Mouse (Mus musculus) erythroblast, adult 5-6 weeks (primary cell): ENCODE data around the gene Xpnpep3. TPM values are rescaled to one million over a fixed set of nuclear protein-coding genes. Genes with fewer than 3 reads are reported as not detected.

ENCODE experiments used
- ATAC-seq: replicated peaks from 2 replicates; pipeline ENCODE4 v1.8.0; 2016; ENCODE audit warnings: moderate number of reproducible peaks, mild to moderate bottlenecking, moderate TSS enrichment, inconsistent platforms; ENCODE audit not compliant: poor library complexity, low FRiP score, severe bottlenecking
- total RNA-seq, 2 experiments: library from RNA; stranded (forward) in 1 of 2; stranded (reverse) in 1 of 2; fragments of 150-400 nt in 1 of 2; fragments of 200-764, 138-1000 nt in 1 of 2; gene quantifications; 2 replicates each; pipeline versions ENCODE4 v1.2.3 to v1.2.4; 2015 to 2017; ENCODE audit warnings: low replicate concordance in 2 of 2

The Xpnpep3 gene
- total RNA-seq, 2 experiments from 2014 or later: 3.8 to 7.2 TPM

- no peak for ATAC-seq
Observed at GRCm38 (mm10) chr15:81394211-81394915, 5.6 kb upstream of the Xpnpep3 start.

GRCm38 (mm10) chr15:81398189-81398588, 1.7 kb upstream of the Xpnpep3 start:
- no peak for ATAC-seq

GRCm38 (mm10) chr15:81399297-81399637, 671 bp upstream of the Xpnpep3 start:
- no peak; the same call in 1 of the 2 replicates for ATAC-seq

GRCm38 (mm10) chr15:81405008-81405407, 5.1 kb downstream of the Xpnpep3 start:
- ATAC-seq: no peak

- ATAC-seq: no peak
Observed at GRCm38 (mm10) chr15:81408199-81408598, 8.3 kb downstream of the Xpnpep3 start, which contains the start of gene Dnajb7. Dnajb7 (minus strand) TSS chr15:81408299.

GRCm38 (mm10) chr15:81416763-81417310, 16.9 kb downstream of the Xpnpep3 start:
- ATAC-seq: peak; percentile 89

- peak; percentile 35; the same call in 1 of the 2 replicates for ATAC-seq
Observed at GRCm38 (mm10) chr15:81418065-81418464, 18.1 kb downstream of the Xpnpep3 start.

GRCm38 (mm10) chr15:81421454-81421853, 21.5 kb downstream of the Xpnpep3 start:
- no peak for ATAC-seq

- no peak for ATAC-seq
Observed at GRCm38 (mm10) chr15:81422156-81422681, 22.3 kb downstream of the Xpnpep3 start.

- no peak for ATAC-seq
Observed at GRCm38 (mm10) chr15:81425311-81425710, 25.4 kb downstream of the Xpnpep3 start.

- ATAC-seq: no peak
Observed at GRCm38 (mm10) chr15:81427947-81428346, 28.0 kb downstream of the Xpnpep3 start.

- ATAC-seq: no peak
Observed at GRCm38 (mm10) chr15:81431195-81431594, 31.3 kb downstream of the Xpnpep3 start.

- ATAC-seq: no peak
Observed at GRCm38 (mm10) chr15:81438345-81438744, 38.4 kb downstream of the Xpnpep3 start.

GRCm38 (mm10) chr15:81439236-81439635, 39.3 kb downstream of the Xpnpep3 start:
- no peak for ATAC-seq

- peak; percentile 88 for ATAC-seq
Observed at GRCm38 (mm10) chr15:81448463-81448862, 48.5 kb downstream of the Xpnpep3 start.

GRCm38 (mm10) chr15:81461523-81461922, 61.6 kb downstream of the Xpnpep3 start:
- ATAC-seq: no peak

GRCm38 (mm10) chr15:81465016-81465660, 65.2 kb downstream of the Xpnpep3 start:
- no peak for ATAC-seq

- ATAC-seq: peak; percentile 94
Observed at GRCm38 (mm10) chr15:81465901-81466737, 66.2 kb downstream of the Xpnpep3 start, which contains the start of gene Rbx1. Rbx1 (plus strand) TSS chr15:81466296.

GRCm38 (mm10) chr15:81466738-81467113, 66.8 kb downstream of the Xpnpep3 start:
- ATAC-seq: peak; percentile 56

- ATAC-seq: no peak
Observed at GRCm38 (mm10) chr15:81470735-81471134, 70.8 kb downstream of the Xpnpep3 start.
